Mouse (Mus musculus) left cerebral cortex, postnatal 25 days (tissue): Measurements from ENCODE around the gene Olfr706. TPM values are rescaled to one million over a fixed set of nuclear protein-coding genes. Genes with fewer than 3 reads are reported as not detected.
"Not testable (repeated sequence)": the region's sequence is repeated elsewhere in the genome, so short reads cannot be mapped to it uniquely, and the experiment has no call there.

Experiments used
- DNase-seq, 2 experiments: peaks; one replicate each; pipeline ENCODE4 v3.0.0; 2022; ENCODE audit warnings: low spot score in 2 of 2, mixed read lengths in 1 of 2
- intact Hi-C: fragments of 180-260 bp; cut with DNase I; formaldehyde crosslinking; loops from one replicate; pipeline ENCODE4 v1.15.1; 2025
- total RNA-seq, 2 experiments: library from RNA; stranded (reverse); gene quantifications; 2 replicates each; pipeline ENCODE4 v1.2.3; 2021

Gene Olfr706
- not detected for total RNA-seq

- intact Hi-C loops, result no loop called here
- no peak for DNase-seq
Measured at GRCm38 (mm10) chr7:106888062-106888461, at the start of gene Olfr706. Gene Olfr706 (minus strand): TSS chr7:106888162.

GRCm38 (mm10) chr7:106932119-106932518, 44.2 kb upstream of the Olfr706 start, which contains the start of gene Olfr709-ps1:
Gene Olfr709-ps1 (minus strand): TSS chr7:106932219.
- intact Hi-C loops, result no loop called here
- no peak for DNase-seq

GRCm38 (mm10) chr7:106920961-106921360, 33.0 kb upstream of the Olfr706 start:
- DNase-seq, intact Hi-C loops: not testable (repeated sequence)

- DNase-seq, result no peak
- intact Hi-C loops, result no loop called here
Measured at GRCm38 (mm10) chr7:106907676-106908075, 19.7 kb upstream of the Olfr706 start, which contains the start of gene Olfr1532-ps1. Gene Olfr1532-ps1 (plus strand): TSS chr7:106908001.

- DNase-seq, intact Hi-C loops: not testable (repeated sequence)
Measured at GRCm38 (mm10) chr7:106901141-106901540, 13.2 kb upstream of the Olfr706 start, which contains the start of gene Olfr707. Gene Olfr707 (minus strand): TSS chr7:106901241.

- intact Hi-C loops, result no loop called here
- no peak for DNase-seq
Measured at GRCm38 (mm10) chr7:106876791-106877190, 11.2 kb downstream of the Olfr706 start, which contains the start of gene Olfr705. Gene Olfr705 (minus strand): TSS chr7:106876891.

GRCm38 (mm10) chr7:106862885-106863284, 25.1 kb downstream of the Olfr706 start, which contains the start of gene Olfr704:
Gene Olfr704 (plus strand): TSS chr7:106863185.
- DNase-seq, result no peak
- intact Hi-C loops, result no loop called here

GRCm38 (mm10) chr7:106843060-106843459, 44.9 kb downstream of the Olfr706 start, which contains the start of gene Olfr703:
Gene Olfr703 (plus strand): TSS chr7:106843360.
- intact Hi-C loops, result no loop called here
- no peak for DNase-seq

- no peak for DNase-seq
- intact Hi-C loops, result no loop called here
Measured at GRCm38 (mm10) chr7:106833793-106834192, 54.2 kb downstream of the Olfr706 start, which contains the start of gene Olfr702. Gene Olfr702 (minus strand): TSS chr7:106833893.

Other genes with a start within 250 kb of the Olfr706 start
- not detected for gene Olfr693, start 207.6 kb downstream of the Olfr706 start, total RNA-seq
- not detected for gene Olfr694, start 196.3 kb downstream of the Olfr706 start, total RNA-seq
- gene Olfr695, start 171.8 kb downstream of the Olfr706 start, total RNA-seq, result not detected
- gene Olfr697, start 145.7 kb downstream of the Olfr706 start, total RNA-seq, result not detected
- gene Olfr698, start 132.8 kb downstream of the Olfr706 start, total RNA-seq, result not detected
- gene Olfr699, start 95.0 kb downstream of the Olfr706 start, total RNA-seq, result not detected
- gene Olfr700, start 79.3 kb downstream of the Olfr706 start, total RNA-seq, result not detected
- gene Olfr701, start 74.0 kb downstream of the Olfr706 start, total RNA-seq, result not detected
- not detected for gene Olfr702, start 54.3 kb downstream of the Olfr706 start, total RNA-seq
- not detected for gene Olfr703, start 44.8 kb downstream of the Olfr706 start, total RNA-seq
- gene Olfr704, start 25.0 kb downstream of the Olfr706 start, total RNA-seq, result not detected
- not detected for gene Olfr705, start 11.3 kb downstream of the Olfr706 start, total RNA-seq
- not detected for gene Olfr707, start 13.1 kb upstream of the Olfr706 start, total RNA-seq
- gene Olfr1532-ps1, start 19.8 kb upstream of the Olfr706 start, total RNA-seq, result not detected
- not detected for gene Olfr709-ps1, start 44.1 kb upstream of the Olfr706 start, total RNA-seq
- not detected for gene Olfr710, start 60.1 kb upstream of the Olfr706 start, total RNA-seq
- gene Olfr6, start 75.8 kb upstream of the Olfr706 start, total RNA-seq, result not detected
- not detected for gene Olfr711, start 87.3 kb upstream of the Olfr706 start, total RNA-seq
- gene Olfr2, start 117.9 kb upstream of the Olfr706 start, total RNA-seq, result not detected
- not detected for gene Olfr713, start 143.0 kb upstream of the Olfr706 start, total RNA-seq
- not detected for gene Olfr714, start 182.8 kb upstream of the Olfr706 start, total RNA-seq
- not detected for gene Olfr17, start 205.1 kb upstream of the Olfr706 start, total RNA-seq
- not detected for gene Olfr715b, start 222.2 kb upstream of the Olfr706 start, total RNA-seq
- not detected for gene Olfr715, start 242.9 kb upstream of the Olfr706 start, total RNA-seq